Mouse (Mus musculus) brown adipose tissue, adult 24 weeks (tissue): Measurements from ENCODE around the gene Folr2. TPM values are rescaled to one million over a fixed set of nuclear protein-coding genes. Genes with fewer than 3 reads are reported as not detected.
A peak's percentile ranks its signal among the peaks of the same experiment; 100 is the strongest.

Source experiments
- H3K27ac ChIP-seq: fragments of 200-500 bp; replicated peaks from 2 replicates; pipeline ENCODE4 v1.5.1; 2012; ENCODE audit warnings: low read depth, mild to moderate bottlenecking, low read length
- H3K4me1 ChIP-seq: fragments of 200-500 bp; 2 replicates; pipeline ENCODE4 v1.6.1; 2012; ENCODE audit warnings: low read length, mixed read lengths; ENCODE audit not compliant: control insufficient read depth, insufficient read depth, insufficient read length
- H3K4me3 ChIP-seq: fragments of 200-500 bp; 2 replicates; pipeline ENCODE4 v1.5.1; 2012; ENCODE audit warnings: low read depth, mild to moderate bottlenecking, low read length, moderate library complexity; ENCODE audit not compliant: insufficient read depth
- polyA plus RNA-seq: library from polyadenylated mRNA; stranded (reverse); fragments of >200 nt; gene quantifications from 2 replicates; pipeline ENCODE4 v1.2.4, GENCODE M21; 2012; ENCODE audit not compliant: missing spikeins, insufficient read depth, insufficient read length

The Folr2 gene
- polyA plus RNA-seq, 1 experiment, result 22.7 TPM

DNA sequence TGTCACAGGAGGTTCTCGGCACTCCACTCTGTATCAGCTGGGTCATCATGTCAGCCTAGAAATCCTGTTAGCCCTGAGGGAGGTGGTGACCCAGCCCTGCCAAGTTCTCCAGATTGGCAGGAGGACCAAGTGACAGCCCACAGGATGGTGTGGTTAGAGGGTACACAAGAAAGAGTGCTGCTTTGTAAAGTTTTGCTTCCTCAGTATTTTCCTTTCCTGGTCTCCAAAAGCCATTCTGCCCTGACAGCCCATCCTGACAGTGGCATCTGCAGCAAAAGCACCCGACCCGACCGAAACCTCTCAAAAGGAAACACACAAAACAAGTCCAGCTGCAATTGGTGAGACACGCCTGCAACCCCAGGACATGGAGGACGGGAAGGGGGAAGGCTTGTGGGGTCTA lies 12.8 kb downstream of the Folr2 start:
- no peak overlapping the region for H3K4me3 ChIP-seq

GRCm38 (mm10) chr7:101837606-101838471 lies 19.2 kb downstream of the Folr2 start, which contains the start of gene Inppl1:
Gene Inppl1, minus strand, starts transcription at chr7:101838229.
- Histone ChIP-seq H3K4me1 (peaks cover 3% of the 10 kb centered on the region; the same call in 1 of the 2 replicates), H3K27ac (peak within 1 kb of the TSS; percentile 86), H3K4me3 (peak within 1 kb of the TSS; percentile 95)

More for the DNA sequence above, 12.8 kb downstream of the Folr2 start:
- no peak overlapping the region for H3K27ac ChIP-seq
- no peaks in the 10 kb centered on the region for H3K4me1 ChIP-seq

DNA sequence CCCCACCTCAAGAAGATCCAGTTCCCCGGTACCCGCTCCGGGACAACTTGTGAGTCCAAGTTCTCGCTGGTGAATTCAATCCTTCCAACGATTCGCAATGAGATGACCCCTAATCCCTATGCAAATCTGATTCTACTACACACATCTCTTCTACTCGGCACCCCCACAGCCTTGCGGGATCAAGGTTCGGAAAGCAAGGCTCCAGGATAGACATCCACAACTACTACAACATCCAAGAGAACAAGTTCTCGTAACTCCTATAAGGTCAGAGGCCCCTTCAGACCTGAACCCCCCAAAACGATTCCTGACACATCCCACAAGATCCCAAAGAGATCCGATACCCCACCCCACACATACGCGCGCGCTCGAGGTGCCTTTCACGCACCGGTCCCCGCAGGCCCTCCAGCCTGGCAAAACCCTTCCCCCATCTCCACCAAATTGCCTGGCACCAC lies 19.8 kb downstream of the Folr2 start:
- peaks cover 3% of the 10 kb centered on the region; the same call in 1 of the 2 replicates for H3K4me1 ChIP-seq
- peak overlapping the region; percentile 86 for H3K27ac ChIP-seq

DNA sequence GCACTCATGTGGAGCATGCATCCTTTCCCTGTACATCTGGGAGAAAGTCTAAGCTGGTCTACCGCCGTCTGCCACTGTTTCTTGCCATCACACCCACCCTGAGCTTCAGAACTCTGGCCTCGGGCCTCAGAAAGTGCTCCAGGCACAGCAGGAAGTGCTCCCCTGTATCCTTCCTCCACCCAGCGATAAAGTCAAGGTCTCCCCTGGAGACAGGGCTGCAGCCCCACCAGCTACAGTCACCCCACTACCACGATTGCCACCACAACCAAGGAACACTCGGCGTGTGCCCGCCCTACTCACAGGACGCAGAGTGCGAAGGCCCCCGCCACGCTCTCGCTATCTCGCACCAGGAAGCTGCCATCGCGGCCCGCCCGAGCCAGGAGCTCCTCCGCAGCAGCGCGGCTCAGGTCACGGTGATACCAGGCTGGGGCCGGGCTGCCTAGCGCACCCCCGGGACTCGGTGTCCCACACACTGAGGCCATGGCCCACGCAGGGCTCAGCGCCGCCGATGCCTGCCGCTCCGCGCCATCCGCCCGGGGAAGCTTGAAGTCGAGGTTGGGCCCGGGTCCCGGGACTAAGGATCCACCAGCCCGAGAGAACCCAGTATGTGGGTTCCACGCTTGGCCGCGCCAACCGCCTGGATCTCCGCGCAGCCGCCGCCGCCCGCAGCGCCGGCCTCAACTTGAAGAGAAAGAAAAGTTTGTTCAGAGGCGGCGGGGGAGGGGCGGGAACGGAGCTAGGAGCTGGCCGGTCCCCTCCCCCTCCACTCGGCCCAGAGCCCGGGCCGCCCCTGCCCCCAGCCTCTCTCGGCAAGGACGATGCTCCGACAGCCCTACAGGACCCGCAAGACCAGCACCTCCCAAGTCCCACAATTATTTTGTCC lies 20.5 kb downstream of the Folr2 start:
- Histone ChIP-seq H3K4me1 (peaks cover 3% of the 10 kb centered on the region; the same call in 1 of the 2 replicates), H3K27ac (peak overlapping the region; percentile 86), H3K4me3 (peak overlapping the region; percentile 95)

More for the DNA sequence above, 19.8 kb downstream of the Folr2 start:
- H3K4me3 ChIP-seq, result peak overlapping the region; percentile 95

DNA sequence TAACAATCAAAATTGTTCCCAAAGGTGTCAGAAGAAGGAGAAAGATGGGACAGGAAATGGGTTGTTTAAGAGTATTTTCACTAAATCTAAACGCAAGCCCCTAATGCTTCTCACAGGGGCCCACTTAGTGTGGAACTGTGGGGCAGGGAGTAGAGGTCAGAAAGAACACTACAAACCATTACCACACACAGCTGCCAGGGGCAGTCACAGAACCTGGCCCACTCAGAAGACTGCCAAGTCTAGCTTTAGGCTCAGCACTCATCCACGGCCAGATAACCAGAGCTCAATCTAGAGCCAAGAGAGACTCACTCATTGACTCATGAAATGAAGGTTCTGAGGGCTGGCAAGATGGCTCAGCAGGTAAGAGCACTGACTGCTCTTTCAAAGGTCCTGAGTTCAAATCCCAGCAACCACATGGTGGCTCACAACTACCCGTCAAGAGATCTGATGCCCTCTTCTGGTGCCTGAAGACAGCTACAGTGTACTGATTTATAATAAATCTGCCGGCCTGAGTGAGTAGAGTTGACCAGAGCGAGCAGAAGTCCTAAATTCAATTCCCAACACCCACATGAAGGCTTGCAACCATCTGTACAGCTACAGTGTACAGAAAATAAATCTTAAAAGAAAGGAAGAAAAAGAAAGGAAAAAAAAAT lies 21.4 kb downstream of the Folr2 start:
- no peak overlapping the region for H3K27ac ChIP-seq
- H3K4me1 ChIP-seq, result peaks cover 3% of the 10 kb centered on the region; the same call in 1 of the 2 replicates
- peak overlapping the region; percentile 95 for H3K4me3 ChIP-seq

GRCm38 (mm10) chr7:101834903-101835302 lies 22.1 kb downstream of the Folr2 start:
- Histone ChIP-seq H3K27ac (no peak overlapping the region), H3K4me3 (no peak overlapping the region), H3K4me1 (peaks cover 3% of the 10 kb centered on the region; the same call in 1 of the 2 replicates)

GRCm38 (mm10) chr7:101833916-101834584 lies 22.9 kb downstream of the Folr2 start:
- Histone ChIP-seq H3K27ac (no peak overlapping the region), H3K4me3 (no peak overlapping the region), H3K4me1 (peaks cover 3% of the 10 kb centered on the region; the same call in 1 of the 2 replicates)

DNA sequence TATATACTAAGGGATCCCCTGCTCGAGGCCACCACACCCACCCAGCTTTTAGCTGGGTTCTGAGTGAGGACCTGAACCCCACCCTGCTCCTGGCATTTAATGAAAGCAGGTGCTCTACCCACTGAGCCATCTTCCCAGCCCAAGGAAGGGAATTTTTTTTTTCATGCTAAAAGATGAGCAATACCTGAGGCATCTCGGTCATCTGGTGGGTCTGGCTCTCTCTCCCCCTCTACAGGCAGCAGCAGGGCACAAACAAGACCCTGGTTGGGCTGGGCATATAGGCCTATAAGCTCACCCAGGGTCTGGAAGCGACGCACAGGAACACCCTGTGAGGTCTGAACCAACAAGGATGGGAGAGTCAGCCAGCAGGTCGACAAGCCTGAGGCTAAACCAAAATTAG lies 23.6 kb downstream of the Folr2 start:
- Histone ChIP-seq H3K4me1 (no peaks in the 10 kb centered on the region), H3K27ac (no peak overlapping the region), H3K4me3 (no peak overlapping the region)

- no peak overlapping the region for H3K4me3 ChIP-seq
- H3K27ac ChIP-seq, result no peak overlapping the region
- H3K4me1 ChIP-seq, result no peaks in the 10 kb centered on the region
Observed at GRCm38 (mm10) chr7:101832372-101832771, 24.6 kb downstream of the Folr2 start.

GRCm38 (mm10) chr7:101831437-101831836 lies 25.6 kb downstream of the Folr2 start:
- H3K4me3 ChIP-seq, result no peak overlapping the region
- H3K4me1 ChIP-seq, result no peaks in the 10 kb centered on the region
- H3K27ac ChIP-seq, result no peak overlapping the region

DNA sequence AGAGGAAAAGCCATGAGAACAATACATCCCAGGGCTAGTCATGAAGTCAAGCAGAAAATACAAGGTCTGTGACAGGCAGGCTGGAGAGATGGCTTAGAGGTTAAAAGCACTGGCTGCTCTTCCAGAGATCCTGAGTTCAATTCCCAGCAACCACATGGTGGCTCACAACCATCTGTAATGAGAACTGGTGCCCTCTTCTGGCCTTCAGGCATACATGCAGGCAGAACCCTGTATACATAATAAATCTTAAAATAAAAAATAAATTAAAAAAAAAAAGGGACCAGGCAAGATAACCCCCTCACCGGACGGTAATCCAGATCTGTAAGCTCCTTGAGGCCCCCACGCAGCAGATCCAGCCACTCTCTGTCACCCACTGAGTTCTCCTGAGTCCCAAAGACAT lies 26.6 kb downstream of the Folr2 start:
- Histone ChIP-seq H3K27ac (no peak overlapping the region), H3K4me3 (no peak overlapping the region), H3K4me1 (no peaks in the 10 kb centered on the region)

DNA sequence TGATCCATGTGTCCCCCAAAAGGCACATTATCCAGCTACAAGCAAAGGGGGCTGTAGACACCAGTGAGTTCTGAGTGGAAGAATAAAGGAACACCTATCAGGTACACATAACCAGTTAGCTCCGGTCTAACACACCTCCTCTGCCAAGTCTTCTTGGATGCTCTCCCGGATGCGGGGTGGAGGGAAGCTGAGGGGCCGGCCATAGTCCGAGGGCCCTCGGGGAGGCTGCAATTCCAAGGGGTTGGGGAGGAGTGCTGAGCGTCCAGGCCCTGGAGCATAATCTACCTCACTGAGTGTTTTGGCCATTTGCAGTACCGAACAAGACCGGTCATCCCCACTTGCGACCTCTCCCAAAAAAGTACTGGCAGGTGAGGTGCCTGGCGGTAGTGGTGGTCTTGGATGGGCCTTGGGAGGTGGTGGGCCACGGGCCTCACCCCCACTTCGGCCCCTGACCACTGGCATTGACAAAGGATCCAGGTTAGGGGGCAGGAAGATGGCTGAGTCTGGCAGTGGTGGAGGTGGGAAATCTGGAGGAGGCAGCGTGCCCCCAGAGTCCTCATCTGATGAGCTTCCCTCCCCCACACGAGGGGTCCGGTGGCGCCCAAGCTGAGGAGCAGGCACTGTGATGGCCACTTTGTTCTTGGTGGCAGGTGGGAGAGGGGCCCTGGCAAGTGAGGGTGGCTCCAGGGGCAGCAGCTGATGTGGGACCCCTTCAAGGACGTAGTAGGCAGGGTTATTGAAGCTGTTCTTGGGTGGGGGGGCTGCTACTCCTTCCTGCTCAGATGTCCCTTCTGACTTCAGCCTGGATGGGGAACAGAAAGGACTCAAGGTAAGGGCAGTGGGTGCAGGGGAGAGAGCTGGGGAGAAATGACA lies 33.0 kb downstream of the Folr2 start:
- H3K4me3 ChIP-seq, result no peak overlapping the region
- H3K27ac ChIP-seq, result no peak overlapping the region

DNA sequence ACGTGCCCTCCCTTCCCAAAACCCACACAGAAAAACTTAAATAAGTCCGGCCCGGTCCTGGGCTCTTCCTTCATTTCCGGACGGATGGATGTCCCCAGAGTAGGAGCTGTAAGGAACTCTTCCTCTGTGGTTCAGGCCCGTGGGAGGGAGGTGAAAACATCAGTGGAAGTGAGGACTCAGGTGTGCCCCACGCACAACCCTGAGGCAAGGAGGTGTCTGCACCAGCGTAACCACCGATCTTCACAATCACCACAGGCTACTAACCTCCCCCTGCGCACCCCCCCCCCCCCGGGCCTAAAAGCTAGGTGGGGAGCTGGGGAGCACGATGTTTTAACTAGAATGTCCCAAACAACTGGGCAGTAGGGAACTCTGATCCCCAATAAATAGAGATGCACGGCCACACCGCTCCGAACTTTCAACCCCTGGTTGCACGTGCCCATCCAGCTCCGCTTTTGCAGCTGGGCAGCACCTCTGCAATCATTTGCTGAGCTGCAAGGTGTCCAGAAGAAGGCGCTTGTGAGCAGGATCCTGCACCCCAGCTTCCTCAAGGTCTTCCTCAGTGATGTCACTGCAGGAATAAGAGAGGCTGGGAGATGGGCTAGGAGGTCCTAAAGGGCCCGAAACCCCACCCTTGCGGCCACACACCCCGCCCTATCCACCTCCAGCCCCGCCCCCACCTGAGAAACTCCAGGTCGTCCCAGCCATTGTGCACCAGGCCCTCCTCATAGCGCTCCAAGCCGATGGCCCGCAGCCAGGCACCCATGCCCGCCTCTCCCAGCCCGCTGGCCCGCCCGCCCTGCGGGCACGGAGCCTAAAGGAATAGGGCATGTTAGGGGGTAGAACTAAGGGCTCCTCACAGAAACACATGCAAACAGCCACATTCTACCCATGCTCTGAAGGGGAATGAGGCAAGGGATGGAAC lies 33.9 kb downstream of the Folr2 start:
- Histone ChIP-seq H3K27ac (no peak overlapping the region), H3K4me1 (0 out of 2 replicates have a peak, but pooled peaks cover 2% of the 10 kb centered on the region), H3K4me3 (no peak overlapping the region)

More for the DNA sequence above, 33.0 kb downstream of the Folr2 start:
- H3K4me1 ChIP-seq, result 0 out of 2 replicates have a peak, but pooled peaks cover 2% of the 10 kb centered on the region
